Mouse (Mus musculus) retina, postnatal 1 day (tissue): Measurements from ENCODE around the gene Gm45837.
A peak's percentile ranks its signal among the peaks of the same experiment; 100 is the strongest.

Source experiments
- DNase-seq: peaks from one replicate; pipeline ENCODE4 v3.0.0-alpha.2; 2012

Gm45837 gene

DNA sequence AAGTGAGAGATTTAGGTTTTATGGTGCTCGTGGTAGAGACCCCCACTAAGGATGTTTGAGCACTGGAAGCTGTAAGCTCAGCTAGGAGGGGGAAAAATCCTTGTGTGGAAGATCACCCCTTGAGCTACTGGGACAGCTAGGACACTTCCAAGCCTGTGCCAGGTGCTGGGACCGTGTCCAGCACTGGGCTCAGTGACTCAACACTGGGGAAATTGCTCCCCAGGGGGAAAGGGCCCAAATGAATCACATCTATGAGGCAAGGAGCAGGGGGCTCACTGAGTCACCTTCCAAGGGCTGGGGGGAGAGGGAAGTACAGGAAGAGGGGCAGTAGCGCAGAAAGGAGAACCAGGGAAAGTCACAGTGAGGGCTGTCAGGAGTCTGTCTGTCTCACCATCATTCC lies 39.2 kb downstream of the Gm45837 start:
- no peak for DNase-seq

DNA sequence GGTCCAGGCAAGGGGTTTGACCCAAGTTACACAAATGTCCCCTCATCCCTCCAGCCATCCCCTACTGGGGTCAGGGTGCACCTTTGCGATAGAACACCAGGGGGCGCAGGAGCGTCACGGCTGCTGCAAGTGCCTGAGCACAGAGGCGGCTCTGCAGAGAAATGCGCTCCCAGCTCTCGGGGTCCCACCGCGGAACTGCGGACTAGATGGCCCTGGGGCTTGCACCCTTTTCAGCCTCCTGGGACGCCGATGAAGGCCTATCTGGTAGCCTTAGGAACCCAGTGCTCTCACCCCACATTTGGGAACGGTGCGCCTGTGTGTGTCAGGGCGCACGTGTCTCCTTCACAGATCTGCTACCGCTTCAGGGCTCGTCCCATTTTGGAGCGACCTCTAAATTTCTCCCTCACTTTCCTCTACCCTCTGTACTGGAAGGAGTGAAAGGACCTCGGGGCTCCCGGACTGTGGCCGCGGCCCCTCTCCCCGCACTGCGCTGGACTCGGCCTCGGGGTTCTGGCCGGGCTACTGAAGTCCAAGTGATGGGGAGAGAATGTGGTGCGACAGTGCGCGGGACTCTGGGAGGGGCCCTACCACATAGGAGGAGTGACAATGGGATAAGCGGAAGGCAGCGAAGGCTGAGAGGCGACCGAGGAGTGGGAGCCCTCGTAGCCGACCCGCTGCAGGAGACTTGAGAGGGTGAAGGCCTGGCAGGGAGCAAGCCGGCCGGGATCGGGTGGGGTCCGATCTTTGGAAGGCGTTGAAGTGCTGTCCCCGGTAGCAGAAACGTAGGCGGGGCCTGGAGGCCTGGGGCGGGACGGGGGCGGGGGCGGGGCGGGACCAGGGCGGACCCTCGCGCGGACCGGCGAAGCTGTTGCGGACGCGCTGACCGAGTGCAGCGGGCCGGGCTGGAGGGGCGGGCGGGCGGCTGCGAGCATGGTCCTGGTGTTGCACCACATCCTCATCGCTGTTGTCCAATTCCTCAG lies 40.0 kb downstream of the Gm45837 start:
- peak; percentile 88 for DNase-seq

DNA sequence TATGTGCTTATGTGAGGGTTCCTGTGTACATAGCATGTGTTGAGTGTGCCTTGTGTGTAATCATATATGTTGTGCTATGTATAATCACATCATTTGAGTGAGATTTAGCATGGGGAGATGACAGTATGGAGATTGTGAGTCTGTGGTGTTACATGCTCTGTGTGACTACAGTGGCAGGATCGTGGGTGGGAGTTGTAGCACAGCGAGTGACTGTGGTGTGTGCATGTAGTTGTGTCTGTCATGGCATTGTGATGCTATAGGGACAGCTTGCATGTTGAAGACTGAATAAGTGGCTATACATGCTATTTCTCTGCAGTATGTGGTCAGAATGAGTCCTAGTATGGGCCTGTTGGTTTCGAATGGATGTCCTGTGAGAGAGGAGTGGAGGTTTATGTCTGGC lies 42.0 kb downstream of the Gm45837 start:
- DNase-seq, result no peak

DNA sequence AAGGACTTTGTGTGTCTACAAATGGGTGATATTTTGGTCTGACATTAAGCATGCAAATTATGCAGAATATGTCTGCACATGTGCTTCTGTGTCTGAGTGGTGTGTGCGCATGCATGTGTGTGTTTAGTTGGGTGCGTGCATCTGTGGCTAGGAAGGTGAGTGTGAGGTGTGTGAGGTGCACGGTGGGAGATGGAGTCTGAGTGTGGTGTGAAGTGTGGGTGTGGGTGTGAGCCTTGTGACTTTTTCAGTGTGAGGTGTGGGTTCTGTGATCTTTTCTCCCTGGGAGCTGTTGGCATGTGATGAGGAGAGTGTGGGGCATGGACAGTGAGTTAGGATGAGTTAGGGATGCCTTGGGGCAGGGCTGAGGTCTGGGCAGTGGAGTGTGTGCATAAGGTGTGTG lies 42.6 kb downstream of the Gm45837 start:
- DNase-seq, result no peak

DNA sequence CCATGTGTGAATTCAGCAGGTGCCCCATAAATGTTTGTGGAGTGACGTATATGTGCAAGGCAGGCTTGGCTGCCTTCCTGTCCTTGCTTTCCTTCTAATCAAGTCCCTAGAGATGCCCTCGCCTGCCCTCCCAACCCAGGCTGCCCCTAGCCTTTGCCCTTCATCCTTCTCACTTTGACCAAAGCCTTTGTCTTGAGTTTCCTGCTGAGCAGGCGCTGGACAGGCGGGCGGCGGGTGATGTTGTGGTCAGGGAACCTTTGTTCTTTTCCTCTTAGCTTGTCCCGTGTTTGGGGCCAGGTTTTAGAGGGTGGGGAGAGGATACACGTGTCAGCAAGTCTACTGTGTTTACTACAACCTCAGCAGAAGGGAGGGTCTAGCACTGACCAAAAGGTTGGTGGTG lies 43.0 kb downstream of the Gm45837 start:
- no peak for DNase-seq

DNA sequence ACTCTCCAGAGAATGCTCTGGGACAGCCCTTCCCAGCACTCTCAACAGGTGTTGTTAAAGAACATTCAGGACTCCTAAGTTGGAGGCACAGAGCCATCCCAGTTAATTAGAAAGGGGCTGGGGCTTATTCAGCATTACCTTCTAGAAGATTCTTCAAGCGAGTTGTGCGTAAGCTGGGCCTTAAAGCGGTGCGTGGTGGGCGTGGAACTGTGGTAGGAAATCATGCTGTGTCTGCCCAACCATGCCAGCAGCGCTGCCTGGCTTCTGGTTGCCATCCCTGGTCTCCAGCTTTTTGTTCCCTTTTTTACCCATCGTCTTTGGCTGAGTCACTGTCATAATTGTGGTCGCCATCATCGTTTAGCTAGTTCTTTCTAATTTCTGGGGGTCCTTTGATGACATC lies 43.8 kb downstream of the Gm45837 start:
- no peak for DNase-seq

DNA sequence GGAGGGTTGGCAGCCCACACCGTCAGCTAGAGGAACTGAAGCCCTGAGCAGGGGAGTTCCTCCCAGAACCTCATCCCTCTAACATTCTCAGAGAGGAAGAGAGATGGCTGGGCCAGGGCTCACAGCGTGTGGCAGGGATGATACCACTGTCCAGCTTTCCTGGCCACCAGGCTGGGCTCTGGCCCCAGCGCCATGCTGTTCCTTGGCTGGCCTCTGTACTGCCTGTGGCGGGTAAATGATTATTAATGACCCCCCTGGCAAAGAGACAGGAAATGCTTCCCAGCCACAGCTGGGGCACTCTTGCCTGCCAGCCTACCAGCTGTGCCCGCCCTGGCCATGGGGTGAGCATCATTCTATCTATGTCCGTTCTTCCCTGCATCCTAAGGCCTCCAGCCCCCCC lies 44.5 kb downstream of the Gm45837 start:
- no peak for DNase-seq

DNA sequence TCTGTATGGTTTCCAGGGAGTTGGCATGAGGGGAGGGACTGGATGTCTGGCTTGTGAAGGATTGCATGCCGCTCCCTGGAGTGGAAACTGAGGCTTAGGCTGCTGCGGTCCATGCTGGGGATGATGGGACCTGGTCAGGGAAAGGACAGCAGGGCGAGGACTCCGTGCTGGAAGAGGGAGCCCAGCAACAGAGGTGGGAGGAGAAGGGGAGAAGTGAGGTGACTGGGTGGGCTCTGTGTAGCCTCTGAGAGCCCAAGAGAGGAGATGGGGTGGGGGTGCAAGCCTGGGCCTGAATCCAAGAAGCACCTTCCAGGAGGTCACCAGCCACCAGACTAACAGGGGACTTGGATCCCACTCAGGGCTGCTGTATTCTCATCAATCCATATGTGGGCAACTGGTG lies 45.6 kb downstream of the Gm45837 start:
- DNase-seq, result no peak

DNA sequence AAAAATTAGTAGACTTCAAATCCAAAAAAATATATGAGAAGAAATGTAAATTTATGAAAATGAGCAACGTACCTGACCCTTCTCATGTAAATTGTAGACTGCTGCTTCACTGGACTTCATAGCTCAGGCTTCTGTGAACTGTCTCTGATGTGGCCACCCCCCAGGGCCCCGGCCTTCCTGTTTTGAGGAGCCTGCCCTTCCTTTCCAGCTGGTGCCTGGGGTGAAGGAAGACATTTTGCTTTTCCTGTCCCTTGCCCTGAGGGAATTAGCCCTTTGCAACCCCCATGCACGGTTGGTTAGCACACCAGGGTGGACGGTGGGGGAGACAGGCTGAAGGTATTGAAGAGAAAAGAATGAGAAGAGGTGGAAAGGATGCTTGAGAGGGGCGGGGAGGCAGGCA lies 46.1 kb downstream of the Gm45837 start:
- no peak for DNase-seq

DNA sequence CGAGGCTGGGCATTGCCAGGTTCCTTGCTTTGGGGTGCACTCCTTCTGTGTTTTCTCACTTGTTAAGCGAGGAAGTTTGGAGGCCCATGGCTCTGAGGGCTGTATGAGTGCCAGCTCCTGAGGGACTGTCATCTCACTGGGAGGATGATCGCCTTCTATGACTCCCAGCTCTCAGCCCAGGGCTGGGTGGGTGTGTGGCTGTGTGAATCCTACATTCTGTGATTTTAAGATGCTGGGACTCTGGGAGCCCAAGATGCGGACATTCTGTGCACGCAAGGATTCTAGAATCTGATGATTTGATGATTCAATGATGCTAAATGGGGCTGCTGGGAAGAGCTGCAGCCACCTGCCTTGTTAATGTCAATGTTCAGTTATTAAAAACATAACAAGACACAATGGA lies 46.6 kb downstream of the Gm45837 start:
- DNase-seq, result no peak

DNA sequence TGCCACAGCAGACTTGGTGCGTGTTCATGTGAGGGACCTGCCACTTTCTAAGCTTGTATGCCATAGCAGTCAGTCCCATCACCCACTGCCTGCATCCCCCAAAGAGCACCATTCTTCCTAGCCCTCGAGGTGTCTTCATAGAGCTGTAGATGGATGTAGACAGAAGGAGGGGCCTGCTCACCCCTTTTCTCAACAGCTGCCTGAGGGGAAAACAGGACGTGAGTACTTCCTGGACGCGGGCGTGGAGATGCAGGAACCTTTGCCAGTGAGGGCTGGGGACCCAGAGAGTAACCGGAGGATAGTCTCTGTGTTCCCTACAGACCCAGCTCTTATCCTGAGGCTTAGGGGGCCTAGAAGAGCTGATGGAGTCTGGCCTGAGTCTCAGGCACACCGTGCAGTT lies 47.1 kb downstream of the Gm45837 start:
- no peak for DNase-seq

DNA sequence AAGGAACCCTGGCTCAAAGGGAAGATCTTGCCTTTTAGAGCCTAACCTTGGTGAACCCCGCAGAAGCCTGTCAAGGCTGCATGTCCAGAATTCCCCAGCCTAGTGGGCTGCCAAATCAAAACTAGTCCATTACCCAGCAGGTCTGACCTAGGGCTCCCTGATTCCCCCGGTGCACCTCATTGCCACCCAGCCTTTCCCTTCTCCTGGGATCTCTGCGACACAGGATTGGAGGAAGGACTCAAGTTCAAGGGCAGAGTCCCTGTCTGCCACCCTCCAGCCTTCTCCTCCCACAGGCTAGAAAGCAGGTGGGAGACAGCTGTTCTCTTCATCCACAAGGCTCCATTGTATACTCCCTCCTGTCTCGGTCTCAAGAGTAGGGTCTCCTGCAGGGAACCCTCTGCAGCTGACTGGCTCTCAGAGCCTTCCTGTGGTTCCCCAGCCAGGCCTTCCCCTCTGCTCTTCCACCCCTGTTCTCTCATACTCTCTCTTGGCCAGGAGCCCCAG lies 47.6 kb downstream of the Gm45837 start:
- no peak for DNase-seq

DNA sequence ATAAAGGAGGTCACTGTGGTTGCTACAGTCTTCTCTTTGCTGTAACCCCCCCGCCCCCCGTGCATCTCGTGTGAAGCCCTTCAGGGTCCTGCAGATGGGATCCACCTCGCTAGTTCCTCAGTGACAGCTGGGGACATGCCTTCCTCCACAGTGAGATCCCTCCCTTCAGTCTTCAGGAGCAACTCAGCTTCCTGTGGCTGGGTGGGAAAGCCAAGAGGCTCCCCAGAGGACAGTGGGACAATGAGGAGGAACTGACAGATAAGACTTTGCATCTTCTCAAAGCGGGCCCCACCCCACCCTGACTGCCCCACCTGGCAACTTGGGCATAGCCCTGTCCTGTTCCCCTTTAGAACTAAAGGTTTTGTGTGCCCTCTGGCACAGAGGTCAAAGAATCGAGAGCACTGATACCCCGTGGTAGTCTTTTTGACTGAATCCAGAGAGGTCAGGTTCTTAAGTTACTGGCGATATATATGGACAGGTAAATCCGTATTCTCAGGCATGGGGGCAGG lies 48.7 kb downstream of the Gm45837 start:
- DNase-seq, result no peak

DNA sequence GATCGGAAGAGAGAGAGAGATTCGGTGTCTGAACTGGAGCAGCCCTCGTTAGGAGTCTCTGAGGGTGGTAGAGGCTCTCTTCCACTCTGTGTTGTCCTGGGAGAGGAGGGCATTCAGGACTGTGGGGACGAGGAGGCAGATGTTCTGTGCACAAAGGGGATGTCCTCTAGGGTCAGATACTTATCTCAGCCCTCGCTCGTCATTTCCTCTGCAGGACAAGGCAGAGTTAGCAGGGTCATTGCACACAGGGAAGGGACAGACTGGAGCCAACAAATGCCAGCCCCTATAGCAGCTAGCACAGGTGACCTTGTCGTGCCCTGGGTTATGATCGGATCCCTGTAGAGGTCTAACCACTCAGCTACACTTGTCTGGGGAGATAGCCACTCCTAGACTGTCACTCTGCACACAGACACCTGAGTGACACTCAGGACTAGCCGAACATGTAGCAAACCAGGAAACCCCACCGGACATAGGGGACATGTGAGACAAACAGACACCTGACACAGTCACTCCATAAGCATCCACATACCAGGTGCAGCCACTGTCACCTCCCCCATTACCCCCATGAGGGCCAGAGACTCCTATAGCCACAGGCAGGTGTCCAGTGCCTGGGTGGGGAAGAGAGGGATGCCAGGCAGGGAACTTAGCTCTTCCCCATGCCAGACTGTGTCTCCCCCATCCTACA lies 49.4 kb downstream of the Gm45837 start:
- no peak for DNase-seq

DNA sequence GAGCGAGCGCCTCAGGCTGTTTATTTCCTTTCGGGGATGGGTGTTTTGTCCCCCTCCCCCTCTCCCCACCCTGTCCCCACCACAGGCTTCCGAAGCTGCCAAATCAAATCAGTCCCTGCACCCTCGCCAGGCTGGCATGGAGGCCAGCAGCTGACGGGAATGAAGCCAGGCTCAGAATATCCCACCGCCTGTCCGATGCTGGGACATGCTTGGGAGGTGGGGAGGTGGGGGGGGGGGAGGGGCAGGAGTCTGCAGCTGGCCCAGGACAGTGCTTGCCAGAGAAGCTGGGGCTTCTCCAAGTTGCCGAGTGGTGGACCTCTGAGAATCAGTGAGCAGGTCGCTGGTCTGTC lies 49.9 kb downstream of the Gm45837 start:
- peak; percentile 71 for DNase-seq

DNA sequence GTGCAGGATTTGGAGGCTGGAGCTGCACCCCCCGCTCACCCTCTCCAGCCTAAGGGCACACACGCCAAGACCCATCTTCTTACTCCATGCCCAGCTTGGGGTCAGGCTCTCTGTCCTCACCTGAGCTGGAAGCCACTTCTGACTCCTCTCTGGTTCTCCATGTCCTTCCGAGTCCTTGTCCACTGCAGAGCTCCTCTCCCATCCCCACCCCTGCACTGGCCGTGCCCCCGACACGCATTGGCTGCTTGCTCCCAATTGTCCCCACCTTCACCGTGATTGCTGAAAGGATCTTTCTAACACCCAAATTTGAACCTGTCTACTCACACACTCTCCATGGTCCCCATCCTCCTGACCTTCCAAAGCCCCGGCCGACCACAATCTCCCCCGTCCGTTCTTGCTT lies 50.9 kb downstream of the Gm45837 start:
- no peak for DNase-seq

DNA sequence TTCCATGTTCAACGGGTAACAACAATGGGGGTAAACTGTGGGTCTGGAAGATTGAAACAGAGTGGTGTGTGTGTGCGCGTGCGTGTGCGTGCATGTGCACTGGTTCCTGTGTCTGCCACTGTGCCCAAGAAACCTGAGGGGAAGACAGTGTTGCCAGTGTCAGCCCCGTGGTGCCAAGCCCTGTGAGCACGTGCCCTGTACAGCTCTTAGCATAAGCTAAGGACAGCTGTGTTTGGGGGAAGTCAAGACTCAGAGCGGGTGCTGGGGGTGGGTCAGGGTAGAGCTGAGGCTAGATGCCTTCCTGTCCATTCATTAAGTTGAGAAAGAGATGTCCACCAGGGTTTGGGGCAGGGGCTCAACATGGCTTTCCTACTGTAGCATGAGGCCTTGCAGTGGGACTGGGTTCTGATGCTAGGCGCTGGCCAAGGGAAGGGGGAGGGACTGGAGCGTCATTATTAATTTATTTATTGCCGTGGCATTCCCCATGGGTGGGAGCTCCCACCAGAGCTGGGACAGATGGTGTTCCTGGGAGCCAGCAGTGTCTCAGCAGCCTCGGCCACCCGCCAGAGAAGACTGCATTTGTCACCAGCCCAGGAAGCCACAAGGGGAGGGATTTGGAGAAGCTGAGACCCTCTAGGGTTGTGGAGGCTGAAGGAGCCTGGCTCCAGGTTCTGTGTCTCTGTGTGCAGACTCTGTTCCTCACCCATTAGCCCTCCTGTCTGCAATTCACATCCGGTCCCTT lies 51.8 kb downstream of the Gm45837 start:
- DNase-seq, result peak; percentile 38

DNA sequence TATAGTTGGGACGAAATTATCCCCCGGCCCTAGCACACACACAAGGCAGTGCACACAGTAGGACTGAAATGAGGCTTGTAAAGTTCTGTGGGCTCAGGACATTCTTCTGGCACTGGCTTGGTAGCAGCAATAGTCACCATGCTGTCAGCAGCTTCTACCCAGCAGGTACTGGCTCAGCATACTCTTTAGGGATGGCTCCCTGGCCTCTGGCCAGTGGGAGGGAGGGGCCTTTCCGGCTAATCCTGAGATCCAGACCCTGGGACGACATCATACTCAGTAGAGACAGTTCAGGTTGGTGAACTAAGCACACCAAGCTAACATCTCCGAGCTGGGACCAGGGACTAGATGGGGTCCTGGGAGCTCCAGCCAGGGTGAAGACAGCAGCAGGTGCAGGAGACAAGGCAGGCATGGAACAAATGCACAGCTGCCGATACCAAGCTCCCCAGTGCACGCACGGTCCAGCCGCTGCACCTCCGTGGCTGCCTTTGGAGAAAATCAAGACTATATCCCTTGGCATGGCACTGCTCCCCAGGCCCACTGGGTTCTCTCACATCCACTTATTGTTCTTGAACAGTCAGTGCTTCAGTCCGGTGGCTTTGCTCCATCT lies 53.1 kb downstream of the Gm45837 start:
- peak; percentile 48 for DNase-seq

DNA sequence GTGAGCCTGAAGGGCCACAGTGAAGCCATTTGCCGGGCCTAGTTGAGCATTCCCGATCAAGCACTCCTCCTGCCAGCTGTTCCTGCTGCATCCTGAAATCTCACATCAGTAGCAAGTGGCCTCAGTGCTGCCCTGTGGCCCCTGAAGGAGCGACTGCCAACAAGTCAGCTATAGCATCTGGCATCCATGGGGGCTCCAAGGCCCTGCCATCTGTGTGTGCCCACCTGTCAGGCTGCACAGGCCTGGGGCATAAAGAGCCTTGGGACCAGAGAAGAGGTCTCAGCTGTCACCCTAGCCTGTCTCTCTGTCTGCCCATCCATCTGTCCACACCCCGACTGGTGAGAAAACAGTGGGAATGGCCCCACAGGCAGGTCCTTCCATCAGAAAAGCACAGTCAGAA lies 54.2 kb downstream of the Gm45837 start:
- peak; percentile 38 for DNase-seq

DNA sequence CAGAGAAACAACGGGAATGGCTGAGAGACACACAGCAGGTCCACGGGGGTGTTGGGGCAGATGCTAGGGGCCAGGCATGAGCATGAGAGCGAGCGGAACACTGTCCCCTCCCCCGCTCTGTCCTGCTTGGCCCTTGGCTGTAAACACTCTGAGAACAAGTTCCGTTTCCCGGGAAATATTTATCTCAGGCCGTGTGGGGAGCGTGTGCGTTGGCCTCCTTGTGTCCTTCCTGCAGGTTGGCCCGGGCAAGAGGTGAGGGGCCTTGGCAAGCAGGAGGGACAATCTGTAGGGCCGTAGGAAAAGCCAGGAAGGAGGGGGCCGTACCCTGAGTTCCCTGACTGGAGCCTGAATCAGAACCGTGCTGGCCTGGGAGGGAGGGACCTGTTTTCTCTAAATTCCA lies 54.7 kb downstream of the Gm45837 start:
- peak; percentile 51 for DNase-seq

DNA sequence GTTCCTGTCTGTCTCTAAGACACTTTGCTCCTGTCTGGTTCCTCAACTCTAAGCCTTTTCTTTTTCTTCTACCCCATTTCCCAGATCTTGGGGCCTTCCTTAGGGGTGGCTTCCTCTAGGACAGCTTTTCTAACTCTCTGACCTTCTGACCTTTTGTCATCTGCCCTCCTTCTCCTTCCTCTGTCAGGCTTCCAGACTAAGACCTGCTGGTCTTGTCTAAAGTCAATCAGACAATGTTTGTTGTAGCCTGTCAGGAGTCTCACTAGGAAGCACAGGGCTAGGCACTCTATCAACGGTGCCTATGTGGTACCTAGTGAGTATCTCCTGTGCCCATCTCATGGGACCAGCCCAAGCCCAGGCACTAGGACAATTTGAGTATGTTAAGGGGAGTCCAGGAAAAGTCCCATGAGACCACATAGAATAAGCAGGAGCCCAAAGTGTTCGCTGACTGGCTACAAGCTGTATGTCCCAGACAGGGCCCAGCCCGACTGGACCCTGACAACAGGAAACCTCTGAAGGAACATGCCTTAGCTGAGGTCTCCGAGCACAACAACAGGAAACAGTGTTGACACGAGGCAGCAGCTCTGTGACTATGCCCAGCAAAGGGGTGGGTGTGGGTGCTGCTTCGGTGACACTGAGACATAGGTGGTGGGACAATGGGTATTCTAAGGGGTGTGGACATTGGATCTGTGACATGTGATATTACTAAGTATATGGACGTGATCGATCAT lies 55.3 kb downstream of the Gm45837 start:
- no peak for DNase-seq

DNA sequence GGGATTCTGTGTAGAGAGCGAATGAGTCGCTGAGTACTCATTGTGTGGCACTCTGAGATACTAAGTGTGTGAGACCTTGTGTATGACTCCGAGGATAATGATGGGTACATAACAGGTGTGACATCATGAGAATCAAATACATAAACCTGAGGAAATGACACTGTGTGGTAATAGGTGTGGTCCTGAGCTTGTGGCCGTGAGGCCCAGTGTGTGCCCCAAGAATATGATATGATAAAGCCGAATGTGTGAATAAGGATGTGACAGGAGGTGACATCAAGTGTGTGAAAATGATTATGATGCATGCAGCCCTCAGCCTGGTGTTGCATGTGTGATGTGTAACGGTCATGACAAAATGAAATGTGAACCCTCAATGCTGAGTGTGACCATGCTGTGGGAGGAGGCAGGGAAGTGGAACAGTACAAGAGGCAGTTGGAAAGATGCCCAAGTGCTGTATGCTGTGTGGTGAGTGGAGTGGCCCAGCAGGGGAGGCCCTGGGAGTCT lies 55.9 kb downstream of the Gm45837 start:
- DNase-seq, result peak; percentile 72
